Mouse (Mus musculus): ENCODE measurements at regions not wholly inside any gene's neighbourhood (a gene's known extent, or its start where the extent isn't known, plus 50 kb on each side); places are given as distances from the start of the nearest gene placed in this dataset.

- DNase-seq (ENCODE audit: low spot score): no peak
These were observed 1248.2 kb downstream of the Gsdmc2 start for GRCm38 (mm10) chr15:62596735-62597134.

- no peak for DNase-seq (ENCODE audit: low spot score)
These were observed 1256.4 kb downstream of the Gsdmc2 start for GRCm38 (mm10) chr15:62588580-62588979.

DNA sequence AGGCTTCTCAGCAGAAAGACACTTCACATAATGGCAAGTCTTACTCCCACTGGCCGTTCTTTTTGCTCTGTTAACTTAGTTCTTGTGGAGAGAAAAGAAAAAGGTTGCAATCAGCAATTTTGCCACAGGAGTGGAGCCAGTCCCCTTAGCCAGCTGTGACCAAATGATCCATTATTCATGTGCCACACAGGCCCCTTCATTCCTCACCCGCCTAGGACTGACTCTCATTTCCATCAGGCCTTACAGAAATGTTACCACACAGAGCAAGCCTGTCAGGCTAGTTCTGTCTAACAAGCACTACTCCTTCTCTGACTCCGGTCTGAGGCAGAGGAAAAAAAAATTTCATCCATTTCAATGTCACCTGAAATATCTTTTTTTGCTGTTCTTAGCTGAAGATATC lies 1266.2 kb downstream of the Gsdmc2 start:
- no peak for DNase-seq (ENCODE audit: low spot score)

GRCm38 (mm10) chr15:62575791-62576190 lies 1269.2 kb downstream of the Gsdmc2 start:
- DNase-seq (ENCODE audit: low spot score): no peak

DNA sequence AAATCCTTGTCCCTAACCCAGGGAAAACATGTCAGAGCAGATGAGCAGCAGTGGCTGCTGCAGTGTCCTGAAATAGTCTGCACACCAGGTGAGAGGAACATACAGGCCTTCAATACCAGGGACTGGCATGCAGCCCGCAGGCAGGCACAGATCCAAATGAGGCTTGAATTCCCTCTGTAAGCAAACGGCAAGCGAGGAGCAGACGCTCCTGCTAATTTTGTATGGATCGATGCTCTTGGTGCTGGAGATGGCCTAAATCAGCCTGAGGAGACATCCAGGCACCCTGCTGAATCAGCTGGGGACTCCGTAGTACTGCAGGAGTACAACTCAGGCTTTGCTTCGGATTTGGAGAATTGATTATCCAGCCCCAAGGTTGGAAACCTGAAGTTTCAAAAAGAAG lies 1273.2 kb downstream of the Gsdmc2 start:
- DNase-seq (ENCODE audit: low spot score): no peak

- DNase-seq (ENCODE audit: low spot score): no peak
These were observed 1275.9 kb downstream of the Gsdmc2 start for GRCm38 (mm10) chr15:62568788-62569713.

GRCm38 (mm10) chr15:62567431-62567830 lies 1277.5 kb downstream of the Gsdmc2 start:
- no peak for DNase-seq (ENCODE audit: low spot score)

- DNase-seq (ENCODE audit: low spot score): peak; percentile 9
These were observed 1278.9 kb downstream of the Gsdmc2 start for GRCm38 (mm10) chr15:62566106-62566511.

- DNase-seq (ENCODE audit: low spot score): no peak
These were observed 1311.7 kb downstream of the Gsdmc2 start for GRCm38 (mm10) chr15:62533233-62533632.

DNA sequence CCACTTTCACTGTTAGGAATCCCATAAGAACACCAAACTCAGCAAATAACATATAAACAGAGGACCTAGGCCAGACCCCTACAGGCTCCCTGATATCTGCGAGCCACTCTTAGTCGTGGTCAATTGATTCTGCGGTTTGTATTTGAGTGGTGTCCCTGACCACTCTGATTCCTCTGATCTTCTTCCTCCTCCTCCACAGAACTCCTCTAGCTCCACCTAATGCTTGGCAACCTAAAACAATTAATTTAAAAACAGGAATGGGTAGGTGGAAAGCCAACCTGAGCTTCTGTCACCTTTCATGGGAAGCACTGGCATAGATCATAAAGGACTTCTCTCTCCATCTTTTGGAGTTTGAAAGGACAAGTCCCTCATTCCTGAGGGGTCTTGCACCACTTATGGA lies 1316.0 kb downstream of the Gsdmc2 start:
- no peak for DNase-seq (ENCODE audit: low spot score)

GRCm38 (mm10) chr15:62524628-62525027 lies 1320.3 kb downstream of the Gsdmc2 start:
- no peak for DNase-seq (ENCODE audit: low spot score)

GRCm38 (mm10) chr15:62524135-62524534 lies 1320.8 kb downstream of the Gsdmc2 start:
- DNase-seq (ENCODE audit: low spot score): no peak

- no peak for DNase-seq (ENCODE audit: low spot score)
These were observed 1331.5 kb downstream of the Gsdmc2 start for GRCm38 (mm10) chr15:62513462-62513861.

DNA sequence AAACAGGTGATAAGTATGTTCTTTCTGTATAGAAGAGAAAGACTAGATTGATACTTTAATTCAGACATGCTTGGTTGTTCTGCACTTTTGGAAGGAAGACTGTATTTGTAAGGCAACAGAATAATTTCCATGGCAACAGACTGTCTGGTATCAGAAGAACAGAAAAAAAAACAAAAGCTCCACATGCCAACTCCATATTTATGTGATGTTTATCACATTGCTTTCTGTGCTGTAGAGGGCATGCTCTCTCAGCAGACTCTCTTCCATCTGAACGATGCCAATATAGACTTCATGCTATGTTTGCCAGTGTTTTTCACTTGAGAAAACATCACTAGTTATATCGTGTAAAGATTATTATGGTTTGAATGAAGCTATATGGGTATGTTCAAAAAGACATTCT lies 1333.5 kb downstream of the Gsdmc2 start:
- DNase-seq (ENCODE audit: low spot score): no peak

- no peak for DNase-seq (ENCODE audit: low spot score)
These were observed 1341.1 kb downstream of the Gsdmc2 start for GRCm38 (mm10) chr15:62503866-62504265.

GRCm38 (mm10) chr15:62500966-62501365 lies 1344.0 kb downstream of the Gsdmc2 start:
- no peak for DNase-seq (ENCODE audit: low spot score)

- no peak for DNase-seq (ENCODE audit: low spot score)
These were observed 1344.5 kb downstream of the Gsdmc2 start for GRCm38 (mm10) chr15:62500522-62500921.

DNA sequence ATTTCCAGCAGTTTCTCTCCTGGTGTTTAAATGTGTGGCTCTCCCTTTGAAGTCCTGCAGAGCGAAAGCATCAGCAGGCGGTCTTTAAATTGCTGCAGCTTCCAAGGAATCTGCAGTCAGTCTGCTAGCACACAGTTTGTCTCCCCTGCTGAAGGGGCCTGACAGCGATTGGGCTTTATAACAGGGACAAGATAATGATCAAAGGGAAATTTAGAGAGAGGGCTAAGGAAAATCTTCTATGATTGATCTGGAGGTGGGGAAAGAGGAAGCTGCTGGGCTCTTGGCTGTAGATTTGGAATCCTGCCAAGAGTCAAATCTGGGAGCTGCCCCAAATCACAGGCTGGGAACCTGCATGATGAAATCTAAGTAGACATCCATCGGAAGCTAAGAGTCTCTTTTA lies 1348.8 kb downstream of the Gsdmc2 start:
- peak; percentile 6 for DNase-seq (ENCODE audit: low spot score)

GRCm38 (mm10) chr15:62492350-62492749 lies 1352.6 kb downstream of the Gsdmc2 start:
- DNase-seq (ENCODE audit: low spot score): no peak

DNA sequence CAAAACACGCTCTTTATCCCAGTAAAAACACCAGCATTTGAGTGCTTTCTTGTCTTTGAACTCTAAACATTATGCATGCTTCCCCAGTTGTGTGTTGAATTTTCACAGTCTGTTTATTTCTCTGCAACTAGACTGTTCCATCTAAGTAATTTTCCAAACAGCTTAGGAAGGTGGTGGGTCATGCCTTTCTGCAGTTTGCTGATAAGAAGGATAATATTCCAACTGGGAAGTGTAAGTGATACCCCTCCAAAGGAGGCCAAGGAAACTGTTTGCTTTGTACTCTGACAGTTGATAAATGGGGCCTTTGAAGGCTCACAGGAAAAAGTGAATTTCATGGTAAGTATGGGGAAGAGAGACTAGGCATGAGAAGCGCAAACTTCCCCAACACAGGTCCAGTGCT lies 1354.4 kb downstream of the Gsdmc2 start:
- DNase-seq (ENCODE audit: low spot score): no peak

- DNase-seq (ENCODE audit: low spot score): no peak
These were observed 1358.4 kb downstream of the Gsdmc2 start for GRCm38 (mm10) chr15:62486540-62486939.

- DNase-seq (ENCODE audit: low spot score): no peak
These were observed 1360.6 kb downstream of the Gsdmc2 start for GRCm38 (mm10) chr15:62484350-62484749.

DNA sequence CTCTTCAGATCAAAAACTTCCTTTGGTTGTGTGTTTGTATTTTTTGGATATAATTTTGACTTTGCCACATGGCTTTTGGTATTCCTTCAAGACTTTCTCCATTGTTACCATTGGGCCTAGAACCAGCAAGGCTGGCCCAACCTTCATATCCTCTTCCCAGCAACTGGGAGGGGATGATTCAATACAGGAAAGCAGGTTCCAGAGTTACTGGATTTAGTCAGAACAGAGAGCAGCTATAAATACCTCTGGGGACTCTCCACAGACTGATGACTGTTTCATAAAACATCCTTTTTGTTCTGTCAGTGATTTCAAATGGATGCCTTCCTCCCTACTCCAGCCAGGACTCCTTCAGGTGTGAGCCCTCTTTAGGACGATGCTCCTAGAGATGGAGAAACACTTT lies 1361.4 kb downstream of the Gsdmc2 start:
- no peak for DNase-seq (ENCODE audit: low spot score)

DNA sequence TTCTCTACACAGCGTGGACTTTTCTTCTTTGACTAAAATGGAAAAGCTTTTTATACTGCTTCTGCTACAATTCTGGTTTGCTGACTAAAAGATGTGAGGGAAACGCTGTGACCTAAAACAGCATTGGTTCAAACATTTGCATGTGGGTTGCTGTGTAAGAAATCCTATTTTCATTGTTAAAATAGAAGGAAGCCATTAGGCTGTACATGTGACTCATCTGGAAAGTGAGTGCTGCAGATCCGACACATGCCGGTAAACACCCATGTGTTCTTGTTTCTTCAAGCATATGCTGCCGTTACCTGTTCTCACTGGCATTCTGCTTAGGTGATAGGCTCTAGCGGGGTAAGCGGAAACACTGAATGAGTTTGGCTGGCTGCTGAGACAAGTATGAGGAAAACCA lies 1362.6 kb downstream of the Gsdmc2 start:
- no peak for DNase-seq (ENCODE audit: low spot score)

Measured in ovary, postnatal 14 days (tissue).